Mouse (Mus musculus) ZHBTc4 (cell line): Measurements from ENCODE around the gene Lypd6.

Experiments used
- DNase-seq: peaks from one replicate; pipeline ENCODE4 v3.0.0-alpha.2; 2011; ENCODE audit warnings: low read depth, low spot score

The Lypd6 gene

GRCm38 (mm10) chr2:50166082-50166481, 99.9 kb downstream of the Lypd6 start:
- no peak for DNase-seq

GRCm38 (mm10) chr2:50173730-50174528, 107.7 kb downstream of the Lypd6 start:
- no peak for DNase-seq

GRCm38 (mm10) chr2:50175709-50176108, 109.5 kb downstream of the Lypd6 start:
- no peak for DNase-seq

- no peak for DNase-seq
Observed at GRCm38 (mm10) chr2:50179164-50179563, 112.9 kb downstream of the Lypd6 start.

- DNase-seq = no peak
Observed at GRCm38 (mm10) chr2:50180423-50180822, 114.2 kb downstream of the Lypd6 start.

GRCm38 (mm10) chr2:50181332-50181731, 115.1 kb downstream of the Lypd6 start:
- no peak for DNase-seq

- DNase-seq = no peak
Observed at GRCm38 (mm10) chr2:50186711-50187405, 120.6 kb downstream of the Lypd6 start.

GRCm38 (mm10) chr2:50188856-50189255, 122.6 kb downstream of the Lypd6 start:
- DNase-seq = no peak

GRCm38 (mm10) chr2:50196681-50197080, 130.5 kb downstream of the Lypd6 start:
- no peak for DNase-seq

GRCm38 (mm10) chr2:50197801-50198200, 131.6 kb downstream of the Lypd6 start:
- DNase-seq = no peak

GRCm38 (mm10) chr2:50200541-50200940, 134.3 kb downstream of the Lypd6 start:
- DNase-seq = no peak

GRCm38 (mm10) chr2:50220574-50220973, 154.3 kb downstream of the Lypd6 start:
- no peak for DNase-seq

- DNase-seq = no peak
Observed at GRCm38 (mm10) chr2:50225019-50225418, 158.8 kb downstream of the Lypd6 start.

- no peak for DNase-seq
Observed at GRCm38 (mm10) chr2:50233491-50233890, 167.3 kb downstream of the Lypd6 start.
